Mouse (Mus musculus) hindbrain, embryonic 16.5 days (tissue): ENCODE measurements around the gene Trir. TPM values are rescaled to one million over a fixed set of nuclear protein-coding genes. Genes with fewer than 3 reads are reported as not detected.

Experiments used
- microRNA-seq: library from miRNA; unstranded; fragments of <30 nt; microRNA quantifications from one replicate; pipeline ENCODE4, GENCODE M21; 2017
- polyA plus RNA-seq: library from polyadenylated mRNA; unstranded; fragments of >200 nt; fragmentation: Nextera tagmentation; extraction: Ambion mirVana; gene quantifications from 2 replicates; pipeline ENCODE4 v1.2.1, GENCODE M21; 2015

Trir gene
- polyA plus RNA-seq, 1 experiment from 2014 or later, result 100 TPM

Small RNAs within 50 kb of the gene (microRNA-seq; reads per million reads assigned to microRNA genes)
- gene Mir7070, result 1.9 reads per million

Other genes with a start within 250 kb of the Trir start
- gene Nfix, start 226.5 kb upstream of the Trir start, polyA plus RNA-seq, result 94.3 and 109 TPM in 2 replicates
- gene Dand5, start 204.0 kb upstream of the Trir start, polyA plus RNA-seq, result 15.4 and 17.1 TPM in 2 replicates
- gene Gadd45gip1, start 195.3 kb upstream of the Trir start, polyA plus RNA-seq, result 40.6 and 40.7 TPM in 2 replicates
- gene Rad23a, start 186.2 kb upstream of the Trir start, polyA plus RNA-seq, result 78.2 and 95.4 TPM in 2 replicates
- 743 and 792 TPM in 2 replicates for gene Calr, start 179.9 kb upstream of the Trir start, polyA plus RNA-seq
- gene Farsa, start 169.8 kb upstream of the Trir start, polyA plus RNA-seq, result 112 and 114 TPM in 2 replicates
- gene Syce2, start 154.7 kb upstream of the Trir start, polyA plus RNA-seq, result 38.1 and 46.6 TPM in 2 replicates
- gene Gcdh, start 132.9 kb upstream of the Trir start, polyA plus RNA-seq, result 41.4 and 42.8 TPM in 2 replicates
- gene Klf1, start 124.9 kb upstream of the Trir start, polyA plus RNA-seq, result 0.39 and 0.56 TPM in 2 replicates
- gene Dnase2a, start 118.3 kb upstream of the Trir start, polyA plus RNA-seq, result 6.4 and 7.0 TPM in 2 replicates
- gene Mast1, start 89.5 kb upstream of the Trir start, polyA plus RNA-seq, result 71.4 and 77.4 TPM in 2 replicates
- 3.0 and 3.2 TPM in 2 replicates for gene Rtbdn, start 79.8 kb upstream of the Trir start, polyA plus RNA-seq
- not detected in 2 replicates for gene Gm49661, start 57.4 kb upstream of the Trir start, polyA plus RNA-seq
- gene Prdx2, start 57.2 kb upstream of the Trir start, polyA plus RNA-seq, result 1,040 and 1,063 TPM in 2 replicates
- 55.8 and 57.5 TPM in 2 replicates for gene Rnaseh2a, start 57.1 kb upstream of the Trir start, polyA plus RNA-seq
- gene Junb, start 48.1 kb upstream of the Trir start, polyA plus RNA-seq, result 4.3 and 5.3 TPM in 2 replicates
- 37.9 and 39.6 TPM in 2 replicates for gene Hook2, start 36.2 kb upstream of the Trir start, polyA plus RNA-seq
- 0.10 and 0.21 TPM in 2 replicates for gene Best2, start 12.3 kb upstream of the Trir start, polyA plus RNA-seq
- gene Asna1, start 1.5 kb upstream of the Trir start, polyA plus RNA-seq, result 159 and 170 TPM in 2 replicates
- 61.2 and 62.7 TPM in 2 replicates for gene Tnpo2, start 10.1 kb downstream of the Trir start, polyA plus RNA-seq
- 75.8 and 83.2 TPM in 2 replicates for gene Fbxw9, start 33.2 kb downstream of the Trir start, polyA plus RNA-seq
- gene Gm5741, start 41.2 kb downstream of the Trir start, polyA plus RNA-seq, result 1.2 TPM in 1 of 2 replicates, not detected in the other
- 112 and 119 TPM in 2 replicates for gene Dhps, start 44.9 kb downstream of the Trir start, polyA plus RNA-seq
- gene Wdr83os, start 53.9 kb downstream of the Trir start, polyA plus RNA-seq, result 111 and 116 TPM in 2 replicates
- 45.5 and 50.6 TPM in 2 replicates for gene Wdr83, start 54.5 kb downstream of the Trir start, polyA plus RNA-seq
- gene Man2b1, start 56.4 kb downstream of the Trir start, polyA plus RNA-seq, result 23.1 TPM in 2 replicates
- gene Zfp791, start 96.3 kb downstream of the Trir start, polyA plus RNA-seq, result 4.3 and 4.6 TPM in 2 replicates
- gene Cks1brt, start 125.1 kb downstream of the Trir start, polyA plus RNA-seq, result not detected in 2 replicates
- not detected in 2 replicates for gene Olfr371, start 199.2 kb downstream of the Trir start, polyA plus RNA-seq